Mouse (Mus musculus) layer of hippocampus, postnatal 10 days (tissue): Measurements from ENCODE around the gene Eml2. TPM values are rescaled to one million over a fixed set of nuclear protein-coding genes. Genes with fewer than 3 reads are reported as not detected.

Source experiments
- DNase-seq, 2 experiments: peaks; one replicate each; pipeline ENCODE4 v3.0.0; 2021; ENCODE audit warnings: low spot score in 2 of 2
- total RNA-seq, 2 experiments: library from RNA; stranded (reverse); gene quantifications; 2 replicates each; pipeline ENCODE4 v1.2.3; 2021

The Eml2 gene
- total RNA-seq, 2 experiments from 2014 or later = 183 to 198 TPM

- DNase-seq = no peak
These were observed 16.1 kb upstream of the Eml2 start for GRCm38 (mm10) chr7:19160115-19160514.

DNA sequence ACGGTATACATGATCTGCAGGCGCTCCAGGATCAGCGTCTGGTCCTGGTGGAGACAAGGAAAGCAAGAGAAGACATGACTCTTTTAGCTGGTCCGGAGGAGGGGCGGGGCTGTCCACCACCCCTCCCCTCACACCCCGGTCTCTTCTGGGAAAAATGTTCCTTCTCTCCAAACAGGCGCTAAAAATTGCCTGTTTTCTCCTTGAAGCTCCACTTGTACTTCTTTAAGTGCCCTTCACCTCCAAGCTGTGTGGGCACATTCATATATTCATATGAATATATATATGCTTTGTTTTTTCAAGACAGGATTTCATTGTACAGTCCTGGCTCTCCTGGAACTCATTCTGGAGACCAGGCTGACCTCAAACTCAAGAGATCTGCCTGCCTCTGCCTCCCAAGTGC, 13.3 kb upstream of the Eml2 start:
- no peak for DNase-seq

DNA sequence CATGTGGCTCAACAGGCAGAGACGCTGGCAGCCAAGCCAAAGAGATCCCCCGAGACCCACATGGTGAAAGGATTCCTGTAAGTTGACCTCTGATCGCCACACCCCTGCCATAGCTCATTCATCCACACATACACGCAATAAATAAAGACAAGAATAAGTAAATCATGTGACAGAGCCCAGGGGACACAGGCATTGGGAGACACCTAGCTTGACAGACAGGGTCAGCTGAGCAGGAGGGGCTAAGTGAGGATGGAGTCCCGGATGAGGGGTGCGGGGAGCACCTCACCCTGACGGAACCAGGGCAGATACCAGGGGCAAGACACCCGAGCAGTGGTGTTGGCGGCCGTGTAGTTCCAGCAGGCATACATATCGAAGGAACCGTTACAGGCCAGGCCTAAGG, 12.5 kb upstream of the Eml2 start:
- DNase-seq = no peak

DNA sequence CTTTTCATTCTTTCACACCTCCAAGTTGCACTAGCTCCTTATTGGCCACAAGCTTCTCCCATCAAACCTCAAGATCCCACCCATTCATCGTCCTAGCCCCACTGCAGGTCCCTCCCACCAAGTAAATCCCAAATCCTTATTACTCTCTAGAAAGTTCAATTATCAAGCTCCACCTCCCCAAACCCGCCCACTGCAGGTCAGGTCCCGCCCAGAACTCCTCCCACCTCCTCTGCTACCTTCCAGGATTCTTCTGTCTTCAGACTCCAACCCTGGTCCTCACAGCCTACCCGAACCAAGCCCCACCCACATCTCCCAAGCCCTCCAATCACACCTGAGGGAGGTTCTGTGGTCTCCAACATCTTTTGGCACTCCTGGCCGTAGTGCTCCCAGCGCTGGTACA, 12.0 kb upstream of the Eml2 start:
- no peak for DNase-seq

GRCm38 (mm10) chr7:19164978-19165377, 11.2 kb upstream of the Eml2 start:
- DNase-seq = no peak

DNA sequence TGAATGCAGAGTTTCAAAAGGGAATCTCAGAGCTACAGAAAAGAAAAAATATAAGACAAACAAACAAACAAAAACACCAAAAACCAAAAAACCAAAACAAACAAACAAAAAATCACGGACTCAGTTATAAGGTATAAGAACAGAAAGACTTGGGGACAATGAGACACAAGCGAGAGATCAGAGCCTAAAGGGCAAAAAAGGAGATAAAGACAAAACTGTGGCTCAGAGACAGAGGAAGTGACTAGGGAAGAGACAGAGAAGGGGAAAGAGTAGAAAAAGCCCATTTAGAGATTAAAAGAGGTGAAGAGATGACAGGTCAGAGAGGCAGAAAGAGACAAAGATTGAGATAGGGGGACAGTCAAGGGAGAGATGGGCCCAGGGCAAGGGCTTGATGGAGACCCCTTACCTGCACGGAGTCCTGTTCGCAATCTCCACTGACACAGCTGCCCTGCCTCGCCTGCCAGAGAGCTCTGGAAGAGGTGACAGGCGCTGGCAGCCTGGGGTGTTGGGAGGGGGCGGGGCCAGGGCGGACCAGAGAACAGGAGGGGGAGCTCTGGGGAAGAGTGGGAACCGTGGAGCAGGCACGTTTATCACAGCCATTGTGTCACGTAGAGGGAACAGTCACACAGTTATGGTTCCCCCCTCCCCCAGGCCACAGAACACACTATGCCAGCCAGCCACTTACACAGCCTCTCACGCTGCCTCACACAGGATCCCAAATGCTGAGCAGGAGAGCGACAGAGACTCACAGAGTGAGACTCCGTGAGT, 10.4 kb upstream of the Eml2 start, which contains the start of gene Gipr:
Gipr (minus strand) TSS at position 472 of the 768 bp plus-strand sequence.
- DNase-seq = no peak

DNA sequence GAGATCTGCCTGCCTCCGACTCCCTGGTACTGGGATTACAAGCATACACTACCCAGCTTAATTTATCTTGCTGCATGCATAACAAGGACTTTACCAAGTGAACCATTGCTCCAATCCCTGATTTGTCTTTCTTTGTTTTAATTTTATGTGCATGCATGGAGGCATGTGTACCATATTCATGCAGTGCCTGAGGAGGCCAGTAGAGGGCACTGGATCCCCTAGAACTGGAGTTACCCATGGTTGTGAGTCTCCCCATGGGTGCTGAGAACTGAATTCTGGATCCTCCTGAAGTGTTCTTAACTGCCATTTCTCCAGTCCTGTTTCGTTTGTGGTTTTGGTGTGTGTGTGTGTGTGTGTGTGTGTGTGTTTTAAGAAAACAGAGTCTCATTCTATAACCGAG, 9.2 kb upstream of the Eml2 start:
- DNase-seq = no peak

GRCm38 (mm10) chr7:19169506-19169905, 6.7 kb upstream of the Eml2 start:
- DNase-seq = no peak

- DNase-seq = peak; percentile 34 to 48
These were observed 6.1 kb upstream of the Eml2 start for GRCm38 (mm10) chr7:19170142-19170541.

DNA sequence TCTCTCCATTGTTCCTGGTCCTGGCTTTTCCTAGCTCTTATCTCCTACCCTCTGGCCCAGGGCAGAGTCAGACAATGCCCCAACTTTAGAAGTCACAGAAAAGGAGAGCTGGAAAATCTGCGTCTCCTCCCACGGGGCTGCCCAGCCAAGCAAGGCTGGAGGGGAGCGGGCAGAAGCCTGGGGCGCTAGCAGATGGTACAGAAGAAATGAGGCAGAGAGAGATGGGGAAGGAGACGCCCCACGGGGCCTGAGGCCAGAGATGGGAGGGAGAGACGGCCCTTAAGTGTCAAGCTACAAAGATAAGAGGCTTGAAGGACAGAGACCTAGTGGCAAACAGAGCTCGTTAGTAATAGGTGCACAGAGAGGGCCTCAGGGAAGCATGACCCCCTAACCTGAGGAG, 4.4 kb upstream of the Eml2 start:
- DNase-seq = no peak

GRCm38 (mm10) chr7:19172874-19173273, 3.3 kb upstream of the Eml2 start:
- DNase-seq = peak; percentile 91 to 94

DNA sequence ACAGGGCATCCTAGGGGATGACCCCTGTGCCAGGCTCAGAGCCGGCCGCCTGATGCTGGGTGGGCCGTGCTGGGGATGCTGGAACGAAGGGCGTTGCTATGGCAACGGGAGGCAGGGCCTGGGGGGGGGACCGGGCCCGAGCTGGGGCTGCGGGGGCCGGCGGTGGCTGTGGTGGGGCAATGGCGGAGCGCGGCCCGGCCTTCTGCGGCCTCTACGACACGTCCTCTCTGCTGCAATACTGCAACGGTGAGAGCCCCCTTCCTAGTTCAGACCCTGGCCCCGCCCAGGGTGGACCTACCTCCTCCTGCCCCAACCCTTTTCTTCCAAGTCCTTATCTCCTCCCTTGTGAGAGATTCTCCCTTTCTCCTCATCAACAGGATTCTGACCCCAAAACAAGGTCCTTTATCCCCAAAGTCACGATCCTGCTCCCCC, 311 bp downstream of the Eml2 start:
- no peak for DNase-seq

GRCm38 (mm10) chr7:19177216-19177615, 995 bp downstream of the Eml2 start:
- no peak for DNase-seq

DNA sequence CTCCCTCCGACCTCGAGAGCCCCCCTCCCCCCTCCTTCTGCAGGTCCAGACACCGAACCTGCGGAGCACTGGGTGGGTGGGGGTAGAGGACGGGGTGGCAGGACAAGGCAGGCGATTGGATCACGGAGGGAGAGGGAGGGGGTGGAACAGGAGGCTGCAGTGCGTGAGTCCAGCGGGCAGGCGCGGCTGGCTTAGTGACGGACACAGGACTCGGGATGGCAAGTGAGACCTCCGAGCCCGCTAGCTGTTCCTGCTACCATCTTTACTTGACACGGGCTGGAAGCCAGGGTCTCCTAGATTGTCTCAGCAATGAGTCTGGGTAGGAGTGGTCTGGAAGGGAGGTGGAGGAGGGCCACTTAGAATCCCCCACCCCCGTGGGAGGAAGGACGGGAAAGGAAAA, 1.8 kb downstream of the Eml2 start:
- DNase-seq = no peak

DNA sequence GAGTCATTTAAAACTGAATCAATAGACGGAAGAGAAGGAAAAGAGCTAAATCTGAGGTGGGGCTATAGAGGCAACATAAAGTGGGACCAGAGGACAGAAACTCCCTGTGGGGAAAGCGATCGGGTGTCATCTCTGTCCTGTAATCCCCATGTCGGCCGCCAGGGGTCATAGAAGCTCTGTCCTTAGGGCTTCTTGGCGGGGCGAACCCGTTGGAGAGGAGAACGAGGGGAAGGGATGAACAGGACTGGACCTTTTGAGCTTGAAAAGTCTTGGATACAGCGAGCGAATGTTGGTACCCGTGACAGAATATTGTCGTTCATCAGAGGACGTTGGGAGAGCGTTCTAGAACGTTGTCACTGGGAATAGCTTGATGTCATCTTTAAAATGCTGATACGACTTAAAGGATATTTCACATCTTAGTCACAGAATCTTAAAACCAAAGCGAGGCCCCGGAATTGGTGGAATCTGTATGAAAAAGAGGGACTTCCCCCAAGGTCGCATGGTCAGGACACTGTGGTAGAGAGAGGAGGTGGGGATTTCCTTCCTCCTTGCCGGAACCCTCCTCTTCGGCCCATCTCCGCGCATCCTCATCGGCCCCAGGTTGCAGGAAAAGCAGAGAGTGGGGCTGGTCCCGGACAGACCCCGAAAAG, 2.3 kb downstream of the Eml2 start:
- DNase-seq = peak; percentile 88 to 89

- peak; percentile 59 to 75 for DNase-seq
These were observed 3.0 kb downstream of the Eml2 start for GRCm38 (mm10) chr7:19179173-19179572.

- no peak for DNase-seq
These were observed 3.7 kb downstream of the Eml2 start for GRCm38 (mm10) chr7:19179936-19180335.

- no peak for DNase-seq
These were observed 4.7 kb downstream of the Eml2 start for GRCm38 (mm10) chr7:19180862-19181429.

GRCm38 (mm10) chr7:19184250-19184649, 8.0 kb downstream of the Eml2 start:
- DNase-seq = no peak

- peak in 1 of 2 experiments; percentile 44 for DNase-seq
These were observed 8.5 kb downstream of the Eml2 start for GRCm38 (mm10) chr7:19184758-19185157.

DNA sequence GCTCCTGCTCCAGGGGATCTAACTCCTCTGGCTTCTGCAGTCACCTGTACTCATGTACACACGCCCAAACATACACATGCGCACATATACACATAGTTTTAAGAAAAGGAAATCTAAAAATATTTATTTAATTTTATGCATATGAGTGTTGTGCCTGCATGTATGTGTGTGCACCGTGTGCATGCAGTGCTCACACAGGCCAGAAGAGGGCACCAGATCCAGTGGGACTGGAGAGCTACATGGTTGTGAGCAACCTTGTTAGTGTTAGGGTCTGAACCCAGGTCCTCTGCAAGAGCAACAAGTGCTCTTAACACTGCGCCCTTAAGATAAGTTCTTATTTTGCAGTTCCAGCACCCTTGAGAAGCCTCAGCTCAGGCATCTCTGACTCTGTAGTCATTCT, 18.5 kb downstream of the Eml2 start:
- DNase-seq = no peak

DNA sequence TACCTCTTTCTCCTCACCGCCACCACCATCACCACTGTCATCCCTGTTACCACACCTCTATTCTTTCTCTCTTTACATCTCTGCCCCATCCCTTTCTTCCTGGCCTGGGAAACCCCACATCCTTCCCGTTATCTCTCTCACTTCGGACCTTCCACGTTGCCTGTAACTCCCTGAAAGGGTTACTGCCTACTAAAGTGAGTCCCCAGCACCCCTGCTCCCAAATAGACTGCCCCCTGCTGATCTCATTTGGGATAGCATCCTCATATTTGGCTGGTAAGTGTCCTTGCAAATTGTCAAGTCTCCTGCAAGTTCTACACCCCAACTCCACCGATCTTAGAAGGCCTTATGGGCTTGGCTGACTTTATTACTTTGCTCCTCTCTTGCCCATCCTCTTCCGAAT, 20.5 kb downstream of the Eml2 start:
- DNase-seq = peak; percentile 44 to 48
